10 mouse cellular contexts compared by ENCODE assay signal in genomic region chr10:16589399-16589798, GRCm38 (mm10).
A peak's percentile ranks its signal among the peaks of the same experiment; 100 is the strongest.
DNase-seq lines count a peak whose midpoint lies in the region; ATAC-seq and TF ChIP-seq lines count a peak whose summit lies in the region.
"Had no signal": no experiment of that assay in that cellular context is flagged by ENCODE, and none has a peak within 500 bp of the region (broad histone marks: within the 10 kb centered on the region; RNA-seq: fewer than 3 reads in every experiment).

No protein-coding gene starts in this region.

- H3K36me3 ChIP-seq in heart, postnatal 0 days (replicated peaks; ENCODE audit: control insufficient read depth, insufficient read depth, low read length) = no peaks in the 10 kb centered on the region
- no peaks in the 10 kb centered on the region for H3K36me3 ChIP-seq in hindbrain, embryonic 12.5 days
- H3K36me3 ChIP-seq: liver, embryonic 13.5 days had no signal

- TF ChIP-seq EP300 in heart, postnatal 0 days (IDR thresholded peaks at IDR 0.05; ENCODE audit: low read depth) = no peak

- peaks cover 7% of the 10 kb centered on the region; the same call in 1 of the 2 replicates for H3K4me1 ChIP-seq in heart, postnatal 0 days (ENCODE audit: control insufficient read depth, insufficient read depth)
- no peaks in the 10 kb centered on the region for H3K4me1 ChIP-seq in hindbrain, embryonic 12.5 days
- H3K4me1 ChIP-seq: liver, embryonic 13.5 days had no signal

- H3K4me3 ChIP-seq in heart, postnatal 0 days (ENCODE audit: low read depth, low read length) = no peak overlapping the region
- no peak overlapping the region for H3K4me3 ChIP-seq in hindbrain, embryonic 12.5 days
- H3K4me3 ChIP-seq: erythroblast, embryonic 14.5 days; liver, embryonic 13.5 days had no signal

- peak; percentile 17 for DNase-seq in embryo, embryonic 10.5 days (ENCODE audit: low spot score)
- no peak for DNase-seq in embryo, embryonic 9.5 days (ENCODE audit: extremely low spot score)
- peak; percentile 2 for DNase-seq in ovary, adult 18-20 months (ENCODE audit: low spot score)
- no peak for DNase-seq in ovary, postnatal 14 days (ENCODE audit: low spot score)
- peak; percentile 71 for DNase-seq in heart, postnatal 0 days (ENCODE audit: low spot score)
- DNase-seq in right cerebral cortex, postnatal 36 days (ENCODE audit: low spot score in 2 of 2) = peak; percentile 16 to 59
- DNase-seq in ovary, postnatal 36 days (ENCODE audit: low spot score) = no peak
- DNase-seq: liver, embryonic 13.5 days had no signal

- no peak for TF ChIP-seq CTCF in heart, postnatal 0 days (IDR thresholded peaks at IDR 0.05; ENCODE audit: low read depth)

- no peaks in the 10 kb centered on the region for H3K9me3 ChIP-seq in heart, postnatal 0 days (replicated peaks; ENCODE audit: control insufficient read depth, low read length)
- no peaks in the 10 kb centered on the region for H3K9me3 ChIP-seq in hindbrain, embryonic 12.5 days (replicated peaks)
- H3K9me3 ChIP-seq: liver, embryonic 13.5 days had no signal

- H3K9ac ChIP-seq in heart, postnatal 0 days (replicated peaks; ENCODE audit: low read depth, low read length) = no peak overlapping the region
- no peak overlapping the region for H3K9ac ChIP-seq in hindbrain, embryonic 12.5 days
- H3K9ac ChIP-seq: liver, embryonic 13.5 days had no signal

- peak; percentile 68; the same call in 1 of the 2 replicates for ATAC-seq in heart, postnatal 0 days (ENCODE audit: insufficient read depth, low read depth)
- no peak for ATAC-seq in hindbrain, embryonic 12.5 days (ENCODE audit: low FRiP score)

- H3K4me2 ChIP-seq in heart, postnatal 0 days (ENCODE audit: low read depth, low read length) = no peak overlapping the region
- H3K4me2 ChIP-seq in hindbrain, embryonic 12.5 days (replicated peaks) = no peak overlapping the region
- H3K4me2 ChIP-seq: liver, embryonic 13.5 days had no signal

- 24% methylated on average over 3 of the region's 3 CpGs for WGBS in heart, postnatal 0 days
- 71% methylated on average over 3 of the region's 3 CpGs for WGBS in hindbrain, embryonic 12.5 days

- peak overlapping the region; percentile 61 for H3K27ac ChIP-seq in heart, postnatal 0 days (ENCODE audit: low read depth)
- H3K27ac ChIP-seq in hindbrain, embryonic 12.5 days = no peak overlapping the region
- H3K27ac ChIP-seq: liver, embryonic 13.5 days had no signal

- H3K27me3 ChIP-seq in heart, postnatal 0 days (ENCODE audit: control insufficient read depth, insufficient read depth, low read length) = no peaks in the 10 kb centered on the region
- no peaks in the 10 kb centered on the region for H3K27me3 ChIP-seq in hindbrain, embryonic 12.5 days
- H3K27me3 ChIP-seq: liver, embryonic 13.5 days had no signal

Comparison
In these comparisons a context has a peak if more than half of its experiments do, and no peak if none do; other contexts are left out.
1. DNase-seq: peak in embryo, embryonic 10.5 days (single experiment), ovary, adult 18-20 months (single experiment), heart, postnatal 0 days (single experiment) and right cerebral cortex, postnatal 36 days (2 of 2); none in embryo, embryonic 9.5 days (single experiment), ovary, postnatal 14 days (single experiment) and ovary, postnatal 36 days (single experiment).